Mouse (Mus musculus) G1E (cell line): Measurements from ENCODE around the gene Lama2.

Experiments used
- CTCF ChIP-seq: IDR thresholded peaks from 2 replicates; pipeline ENCODE4 v1.5.1; 2012; ENCODE audit warnings: low read depth, low read length, inconsistent platforms, mixed read lengths
- GATA1 ChIP-seq: IDR thresholded peaks from 2 replicates; pipeline ENCODE4 v1.6.1; 2012; ENCODE audit warnings: borderline replicate concordance, low read length, inconsistent platforms, mixed read lengths
- TAL1 ChIP-seq: conservative IDR thresholded peaks from 2 replicates; pipeline ENCODE4 v1.6.1; 2012; ENCODE audit warnings: low read depth, low read length, inconsistent platforms, mixed read lengths

GRCm38 (mm10) chr10:27322410-27322990 lies 297.1 kb downstream of the Lama2 start:
- TF ChIP-seq CTCF (no peak), TAL1 (no peak), GATA1 (no peak)
